Mouse (Mus musculus): ENCODE results near the gene Mtch1. TPM values are rescaled to one million over a fixed set of nuclear protein-coding genes. Genes with fewer than 3 reads are reported as not detected.

Mtch1 gene
- polyA plus RNA-seq, 1 experiment from 2014 or later = 407 TPM

- 89% methylated on average over 9 of the region's 9 CpGs for WGBS
- Histone ChIP-seq H3K27ac (replicated peaks) (no peak overlapping the region), H3K4me2 (replicated peaks) (no peak overlapping the region), H3K4me1 (0 out of 2 replicates have a peak, but pooled peaks cover 2% of the 10 kb centered on the region), H3K9ac (replicated peaks) (no peak overlapping the region), H3K9me3 (no peaks in the 10 kb centered on the region), H3K27me3 (no peaks in the 10 kb centered on the region), H3K36me3 (no peaks in the 10 kb centered on the region), H3K4me3 (no peak overlapping the region)
- no peak for ATAC-seq (ENCODE audit: low FRiP score, low read depth)
Observed at GRCm38 (mm10) chr17:29383923-29384322, 36.2 kb upstream of the Mtch1 start.

GRCm38 (mm10) chr17:29382417-29382816 lies 34.7 kb upstream of the Mtch1 start:
- 72% methylated on average over 11 of the region's 11 CpGs for WGBS
- no peak for ATAC-seq (ENCODE audit: low FRiP score, low read depth)
- no peak overlapping the region for H3K9ac ChIP-seq (replicated peaks)

DNA sequence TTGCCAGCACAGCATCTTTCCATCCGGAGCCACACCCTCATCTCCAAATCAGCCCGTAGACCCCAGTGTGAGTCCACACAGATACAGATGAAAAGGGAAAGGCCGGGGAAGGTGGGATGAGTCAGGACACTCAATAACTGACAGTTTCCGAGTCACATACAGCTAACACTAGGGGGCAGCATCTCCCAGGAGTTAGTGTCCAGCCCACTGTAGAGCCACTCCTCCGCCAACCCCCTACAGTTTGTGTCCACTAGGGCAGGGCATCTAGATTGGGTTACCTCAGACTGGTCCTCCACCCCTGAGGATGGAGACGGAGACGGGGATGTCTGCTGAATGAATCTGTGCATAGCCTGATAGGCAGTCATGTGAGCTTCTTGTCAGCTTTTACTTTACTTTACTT lies 33.7 kb upstream of the Mtch1 start:
- WGBS = 19% methylated on average over 7 of the region's 7 CpGs
- peak; percentile 30; the same call in 1 of the 2 replicates for ATAC-seq (ENCODE audit: low FRiP score, low read depth)
- Histone ChIP-seq H3K36me3 (no peaks in the 10 kb centered on the region), H3K27me3 (no peaks in the 10 kb centered on the region), H3K27ac (replicated peaks) (no peak overlapping the region), H3K4me3 (no peak overlapping the region), H3K4me2 (replicated peaks) (no peak overlapping the region), H3K4me1 (0 out of 2 replicates have a peak, but pooled peaks cover 2% of the 10 kb centered on the region), H3K9me3 (no peaks in the 10 kb centered on the region), H3K9ac (replicated peaks) (no peak overlapping the region)

More at GRCm38 (mm10) chr17:29382417-29382816, 34.7 kb upstream of the Mtch1 start:
- Histone ChIP-seq H3K27ac (replicated peaks) (no peak overlapping the region), H3K4me3 (no peak overlapping the region), H3K36me3 (no peaks in the 10 kb centered on the region), H3K27me3 (no peaks in the 10 kb centered on the region), H3K9me3 (no peaks in the 10 kb centered on the region), H3K4me1 (0 out of 2 replicates have a peak, but pooled peaks cover 2% of the 10 kb centered on the region), H3K4me2 (replicated peaks) (no peak overlapping the region)

DNA sequence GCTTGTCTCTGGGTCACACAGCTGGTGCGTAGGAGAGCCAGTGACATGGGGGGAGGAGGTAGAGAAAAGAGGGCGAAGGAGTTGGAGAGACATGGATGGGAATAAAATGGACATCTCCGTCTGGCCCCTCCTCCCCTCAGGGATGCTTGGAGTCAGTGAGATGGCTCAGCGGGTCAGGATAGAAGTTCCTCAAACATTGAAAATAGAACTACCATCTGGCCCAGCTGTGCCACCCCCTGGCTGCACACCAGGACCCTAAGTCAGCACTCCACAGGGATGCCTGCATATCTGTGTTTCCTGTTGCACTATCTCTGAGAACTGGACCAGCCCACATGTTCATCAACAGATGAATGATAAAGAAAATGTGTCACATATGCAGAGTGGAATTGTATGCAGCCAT lies 32.5 kb upstream of the Mtch1 start:
- Histone ChIP-seq H3K4me3 (no peak overlapping the region), H3K27ac (replicated peaks) (no peak overlapping the region), H3K9ac (replicated peaks) (no peak overlapping the region), H3K4me2 (replicated peaks) (no peak overlapping the region), H3K27me3 (no peaks in the 10 kb centered on the region), H3K36me3 (no peaks in the 10 kb centered on the region), H3K4me1 (0 out of 2 replicates have a peak, but pooled peaks cover 2% of the 10 kb centered on the region), H3K9me3 (no peaks in the 10 kb centered on the region)
- WGBS = 84% methylated on average over 4 of the region's 4 CpGs
- no peak for ATAC-seq (ENCODE audit: low FRiP score, low read depth)

- H3K9ac ChIP-seq (replicated peaks) = no peak overlapping the region
- no peaks in the 10 kb centered on the region for H3K9me3 ChIP-seq
- no peak overlapping the region for H3K27ac ChIP-seq (replicated peaks)
- 71% methylated on average over 8 of the region's 8 CpGs for WGBS
- H3K27me3 ChIP-seq = no peaks in the 10 kb centered on the region
- no peak for ATAC-seq (ENCODE audit: low FRiP score, low read depth)
- H3K36me3 ChIP-seq = no peaks in the 10 kb centered on the region
- no peak overlapping the region for H3K4me3 ChIP-seq
- H3K4me1 ChIP-seq = no peaks in the 10 kb centered on the region
- H3K4me2 ChIP-seq (replicated peaks) = no peak overlapping the region
Observed at GRCm38 (mm10) chr17:29378056-29378455, 30.3 kb upstream of the Mtch1 start.

DNA sequence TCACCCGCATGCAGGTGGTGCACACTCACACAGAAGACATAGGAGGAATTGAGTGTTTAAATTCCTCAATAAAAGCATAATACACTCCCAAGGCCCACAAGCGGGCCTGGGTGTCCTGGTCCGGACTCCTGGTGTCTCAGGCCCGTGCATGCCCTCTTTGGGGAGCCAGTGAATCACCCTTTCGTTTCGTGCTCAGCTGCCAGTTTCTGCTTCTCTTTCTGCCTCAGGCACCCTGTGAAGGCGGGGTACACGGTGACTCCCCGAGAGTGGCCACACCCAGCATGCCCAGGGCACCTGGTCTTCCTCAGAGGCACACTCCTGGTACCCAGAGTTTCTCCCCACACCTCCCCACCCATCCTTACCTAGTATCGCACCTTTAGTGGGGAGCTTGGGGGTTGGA lies 28.1 kb upstream of the Mtch1 start:
- no peaks in the 10 kb centered on the region for H3K9me3 ChIP-seq
- H3K9ac ChIP-seq (replicated peaks) = no peak overlapping the region

GRCm38 (mm10) chr17:29370984-29371723 lies 23.4 kb upstream of the Mtch1 start:
- Histone ChIP-seq H3K9me3 (no peaks in the 10 kb centered on the region), H3K4me2 (replicated peaks) (no peak overlapping the region), H3K4me3 (no peak overlapping the region), H3K27me3 (peaks cover 10% of the 10 kb centered on the region; the same call in 1 of the 2 replicates), H3K4me1 (peaks cover 7% of the 10 kb centered on the region; the same call in 1 of the 2 replicates), H3K9ac (replicated peaks) (no peak overlapping the region), H3K36me3 (no peaks in the 10 kb centered on the region), H3K27ac (replicated peaks) (no peak overlapping the region)
- ATAC-seq (ENCODE audit: low FRiP score, low read depth) = peak; percentile 66
- 6% methylated on average over 5 of the region's 5 CpGs for WGBS

More for the DNA sequence above, 28.1 kb upstream of the Mtch1 start:
- H3K4me2 ChIP-seq (replicated peaks) = no peak overlapping the region
- no peak overlapping the region for H3K27ac ChIP-seq (replicated peaks)
- no peaks in the 10 kb centered on the region for H3K36me3 ChIP-seq
- no peak for ATAC-seq (ENCODE audit: low FRiP score, low read depth)
- no peak overlapping the region for H3K4me3 ChIP-seq
- 84% methylated on average over 10 of the region's 10 CpGs for WGBS
- H3K27me3 ChIP-seq = no peaks in the 10 kb centered on the region
- H3K4me1 ChIP-seq = no peaks in the 10 kb centered on the region

DNA sequence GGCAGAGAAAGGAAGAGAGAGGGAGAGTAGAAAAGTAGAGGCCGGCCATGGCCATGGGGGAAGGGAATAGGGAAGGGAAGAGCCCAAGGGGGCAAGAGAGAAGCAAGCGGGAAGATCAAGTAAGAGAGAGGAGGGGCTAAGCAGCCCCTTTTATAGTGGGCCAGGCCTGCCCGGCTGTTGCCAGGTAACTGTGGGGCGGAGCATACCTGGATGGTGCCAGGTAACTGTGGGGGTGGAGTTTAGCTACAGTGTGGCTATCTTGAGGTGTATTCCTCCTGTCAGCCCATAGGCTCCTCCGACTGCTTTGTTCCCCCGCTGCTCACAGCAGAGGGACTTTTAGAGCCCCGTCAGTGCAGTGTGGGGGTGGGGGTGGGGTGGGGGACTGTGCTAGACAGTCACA lies 21.0 kb upstream of the Mtch1 start:
- no peak overlapping the region for H3K27ac ChIP-seq (replicated peaks)
- no peak for ATAC-seq (ENCODE audit: low FRiP score, low read depth)
- no peaks in the 10 kb centered on the region for H3K9me3 ChIP-seq
- WGBS = 20% methylated on average over 7 of the region's 7 CpGs
- H3K36me3 ChIP-seq = no peaks in the 10 kb centered on the region
- H3K9ac ChIP-seq (replicated peaks) = 0 out of 2 replicates have a peak overlapping the region, but pooled peaks have one; percentile 11
- no peak overlapping the region for H3K4me3 ChIP-seq
- peaks cover 10% of the 10 kb centered on the region; the same call in 1 of the 2 replicates for H3K27me3 ChIP-seq
- H3K4me1 ChIP-seq = peaks cover 7% of the 10 kb centered on the region; the same call in 1 of the 2 replicates
- no peak overlapping the region for H3K4me2 ChIP-seq (replicated peaks)

GRCm38 (mm10) chr17:29365105-29365621 lies 17.4 kb upstream of the Mtch1 start:
- H3K9me3 ChIP-seq = no peaks in the 10 kb centered on the region
- H3K27me3 ChIP-seq = 0 out of 2 replicates have a peak, but pooled peaks cover 10% of the 10 kb centered on the region
- no peak for ATAC-seq (ENCODE audit: low FRiP score, low read depth)
- WGBS = 89% methylated on average over 13 of the region's 13 CpGs
- no peak overlapping the region for H3K4me3 ChIP-seq
- H3K27ac ChIP-seq (replicated peaks) = no peak overlapping the region
- H3K9ac ChIP-seq (replicated peaks) = no peak overlapping the region
- no peaks in the 10 kb centered on the region for H3K36me3 ChIP-seq
- no peak overlapping the region for H3K4me2 ChIP-seq (replicated peaks)
- H3K4me1 ChIP-seq = peaks cover 9% of the 10 kb centered on the region; the same call in 1 of the 2 replicates

GRCm38 (mm10) chr17:29363109-29363508 lies 15.4 kb upstream of the Mtch1 start:
- ATAC-seq (ENCODE audit: low FRiP score, low read depth) = no peak
- no peak overlapping the region for H3K9ac ChIP-seq (replicated peaks)
- WGBS = 90% methylated on average over 8 of the region's 8 CpGs

DNA sequence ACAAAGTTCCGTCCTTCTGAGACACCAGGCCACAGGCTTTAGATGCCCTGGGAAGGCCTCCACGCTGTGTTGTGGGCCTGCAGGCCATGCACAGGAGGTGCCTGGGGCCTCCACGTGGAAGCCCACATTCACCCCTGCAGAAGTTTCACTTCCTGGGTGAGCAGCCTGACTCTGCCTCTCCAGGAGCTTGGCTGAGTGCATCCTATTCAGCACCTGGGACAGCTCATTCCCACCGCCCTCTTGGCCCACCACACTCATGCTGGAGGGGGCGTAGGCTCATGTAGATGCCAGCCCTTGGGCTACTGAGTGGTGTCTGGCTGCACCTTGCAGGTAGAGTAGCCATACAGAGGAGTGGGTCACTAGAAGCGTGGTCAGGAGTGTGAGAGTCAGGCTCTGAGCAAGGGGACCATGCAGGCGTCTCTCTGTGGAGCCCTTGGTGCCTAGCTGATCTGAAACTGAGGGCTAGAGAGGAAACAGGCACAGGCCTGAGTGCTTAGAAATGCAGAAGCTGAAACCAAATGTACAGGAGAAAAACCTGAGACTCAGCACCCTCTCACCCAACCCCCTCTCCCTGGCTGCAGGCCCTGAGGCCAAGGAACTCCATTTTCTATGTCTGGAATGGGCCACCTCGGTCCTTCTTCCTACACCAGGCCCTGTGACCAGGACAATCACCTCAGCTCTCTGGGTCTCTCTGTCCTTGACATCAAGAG lies 14.4 kb upstream of the Mtch1 start:
- no peaks in the 10 kb centered on the region for H3K36me3 ChIP-seq
- H3K27ac ChIP-seq (replicated peaks) = no peak overlapping the region
- H3K9me3 ChIP-seq = no peaks in the 10 kb centered on the region
- WGBS = 63% methylated on average over 8 of the region's 8 CpGs
- ATAC-seq (ENCODE audit: low FRiP score, low read depth) = no peak
- H3K27me3 ChIP-seq = no peaks in the 10 kb centered on the region
- no peak overlapping the region for H3K9ac ChIP-seq (replicated peaks)
- no peak overlapping the region for H3K4me3 ChIP-seq
- H3K4me1 ChIP-seq = peaks cover 7% of the 10 kb centered on the region
- no peak overlapping the region for H3K4me2 ChIP-seq (replicated peaks)

More at GRCm38 (mm10) chr17:29363109-29363508, 15.4 kb upstream of the Mtch1 start:
- H3K9me3 ChIP-seq = no peaks in the 10 kb centered on the region
- peaks cover 2% of the 10 kb centered on the region; the same call in 1 of the 2 replicates for H3K4me1 ChIP-seq
- H3K36me3 ChIP-seq = no peaks in the 10 kb centered on the region
- no peak overlapping the region for H3K4me3 ChIP-seq
- H3K27me3 ChIP-seq = 0 out of 2 replicates have a peak, but pooled peaks cover 6% of the 10 kb centered on the region
- no peak overlapping the region for H3K4me2 ChIP-seq (replicated peaks)
- H3K27ac ChIP-seq (replicated peaks) = no peak overlapping the region

DNA sequence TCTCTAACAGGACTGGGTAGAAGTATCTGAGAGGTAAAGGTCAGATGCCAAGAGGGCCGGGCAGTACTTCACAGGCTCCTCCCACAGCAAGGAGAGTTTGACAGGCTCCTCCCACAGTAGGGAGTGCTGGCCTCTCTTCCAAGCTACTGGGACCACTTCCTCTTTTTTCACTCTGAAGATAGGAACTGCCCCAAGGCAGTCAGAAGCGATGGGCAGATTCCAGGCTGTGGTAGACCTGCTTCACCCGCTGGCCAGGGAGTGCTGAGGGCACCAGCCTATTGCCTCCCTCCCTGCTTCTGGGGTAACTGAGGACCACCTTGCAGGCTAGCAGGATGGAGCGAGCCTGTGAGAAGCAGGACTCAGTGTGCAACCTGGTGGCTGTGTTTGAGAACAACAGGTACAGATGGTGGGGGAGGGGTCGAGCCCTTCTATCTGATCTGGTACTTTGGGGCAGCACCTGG lies 13.1 kb upstream of the Mtch1 start, which contains the start of gene Fgd2:
Fgd2 (plus strand) TSS at position 154 of the 461 bp plus-strand sequence.
- ATAC-seq (ENCODE audit: low FRiP score, low read depth) = no peak
- Histone ChIP-seq H3K36me3 (no peaks in the 10 kb centered on the region), H3K9ac (replicated peaks) (no peak within 1 kb of the TSS), H3K27me3 (no peaks in the 10 kb centered on the region), H3K4me2 (replicated peaks) (no peak within 1 kb of the TSS), H3K27ac (replicated peaks) (no peak within 1 kb of the TSS), H3K9me3 (no peaks in the 10 kb centered on the region), H3K4me3 (no peak within 1 kb of the TSS), H3K4me1 (peaks cover 21% of the 10 kb centered on the region)
- 25% methylated on average over 5 of the region's 5 CpGs for WGBS

Data from midbrain, embryonic 12.5 days (tissue).